Mouse (Mus musculus): ENCODE data around the gene Mt3.

GRCm38 (mm10) chr8:94122711-94123468 is 29.5 kb upstream of the Mt3 start:
- TF ChIP-seq CTCF (IDR thresholded peaks at IDR 0.05; ENCODE audit: extremely low read depth, insufficient read depth, low read length) = no peak
- TF ChIP-seq POLR2A (IDR thresholded peaks at IDR 0.05; ENCODE audit: extremely low read depth, insufficient read depth, low read length) = no peak

All from cortical plate, adult 2 months (tissue).